Mouse (Mus musculus): ENCODE data around the gene Ralgapa1.

- TF ChIP-seq CTCF (IDR thresholded peaks at IDR 0.05; ENCODE audit: borderline replicate concordance, extremely low read depth, insufficient read depth, insufficient read length), result no peak
- TF ChIP-seq POLR2A (IDR thresholded peaks at IDR 0.05; ENCODE audit: borderline replicate concordance, extremely low read depth, insufficient read depth, insufficient read length, poor library complexity, severe bottlenecking), result no peak
These were observed 26.9 kb upstream of the Ralgapa1 start for GRCm38 (mm10) chr12:55847851-55848250.

All from brain, embryonic 14.5 days (tissue).